Mouse (Mus musculus): Measurements from ENCODE around the gene Spink2. TPM values are rescaled to one million over a fixed set of nuclear protein-coding genes. Genes with fewer than 3 reads are reported as not detected.

Gene Spink2
- polyA plus RNA-seq, 1 experiment: not detected

GRCm38 (mm10) chr5:77181508-77181907, 29.8 kb downstream of the Spink2 start:
- Histone ChIP-seq H3K36me3 (ENCODE audit: control insufficient read depth, insufficient read depth, low read length) (no peaks in the 10 kb centered on the region), H3K4me3 (ENCODE audit: low read depth, low read length) (no peak overlapping the region), H3K27ac (ENCODE audit: insufficient read depth, low read depth, low read length) (no peak overlapping the region), H3K4me1 (ENCODE audit: control insufficient read depth, insufficient read depth, insufficient read length, low read length) (no peaks in the 10 kb centered on the region), H3K27me3 (ENCODE audit: control insufficient read depth, insufficient read depth, low read length) (no peaks in the 10 kb centered on the region)
- TF ChIP-seq CTCF (IDR thresholded peaks at IDR 0.05; ENCODE audit: extremely low read depth, insufficient read length, insufficient replicate concordance, low read depth, low read length): no peak
- no peak for TF ChIP-seq POLR2A (IDR thresholded peaks at IDR 0.05; ENCODE audit: low read depth, low read length)
- 73% methylated on average over 7 of the region's 7 CpGs for WGBS

DNA sequence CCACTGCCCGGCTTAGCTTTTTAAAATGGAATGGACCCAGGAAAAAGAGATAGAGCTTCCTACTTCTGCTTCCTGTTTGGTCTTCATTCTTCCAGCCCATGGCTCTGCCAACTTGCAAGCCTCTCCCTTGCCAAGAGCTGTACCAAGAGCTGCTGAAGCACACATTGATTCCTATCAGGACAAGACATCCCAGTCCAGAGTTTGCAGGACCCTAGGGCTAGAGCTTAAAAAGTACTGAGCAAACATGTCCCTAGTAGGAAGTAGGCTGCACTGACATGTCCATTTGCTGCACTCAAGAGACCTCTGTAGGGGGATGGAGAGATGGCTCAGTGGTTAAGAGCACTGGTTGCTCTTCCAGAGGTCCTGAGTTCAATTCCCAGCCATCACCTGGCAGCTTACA, 32.3 kb downstream of the Spink2 start:
- Histone ChIP-seq H3K36me3 (ENCODE audit: control insufficient read depth, insufficient read depth, low read length) (no peaks in the 10 kb centered on the region), H3K4me3 (ENCODE audit: low read depth, low read length) (no peak overlapping the region), H3K27me3 (ENCODE audit: control insufficient read depth, insufficient read depth, low read length) (no peaks in the 10 kb centered on the region), H3K27ac (ENCODE audit: insufficient read depth, low read depth, low read length) (no peak overlapping the region), H3K4me1 (ENCODE audit: control insufficient read depth, insufficient read depth, insufficient read length, low read length) (no peaks in the 10 kb centered on the region)
- TF ChIP-seq POLR2A (IDR thresholded peaks at IDR 0.05; ENCODE audit: low read depth, low read length) (no peak), CTCF (IDR thresholded peaks at IDR 0.05; ENCODE audit: extremely low read depth, insufficient read length, insufficient replicate concordance, low read depth, low read length) (no peak)
- WGBS: 86% methylated on average over 1 of the region's 1 CpGs

- Histone ChIP-seq H3K27ac (ENCODE audit: insufficient read depth, low read depth, low read length) (no peak overlapping the region), H3K4me3 (ENCODE audit: low read depth, low read length) (no peak overlapping the region), H3K27me3 (ENCODE audit: control insufficient read depth, insufficient read depth, low read length) (no peaks in the 10 kb centered on the region), H3K4me1 (ENCODE audit: control insufficient read depth, insufficient read depth, insufficient read length, low read length) (no peaks in the 10 kb centered on the region), H3K36me3 (ENCODE audit: control insufficient read depth, insufficient read depth, low read length) (no peaks in the 10 kb centered on the region)
- no peak for TF ChIP-seq POLR2A (IDR thresholded peaks at IDR 0.05; ENCODE audit: low read depth, low read length)
- TF ChIP-seq CTCF (IDR thresholded peaks at IDR 0.05; ENCODE audit: extremely low read depth, insufficient read length, insufficient replicate concordance, low read depth, low read length): no peak
- WGBS: 52% methylated on average over 9 of the region's 9 CpGs
Observed at GRCm38 (mm10) chr5:77178008-77178407, 33.3 kb downstream of the Spink2 start.

DNA sequence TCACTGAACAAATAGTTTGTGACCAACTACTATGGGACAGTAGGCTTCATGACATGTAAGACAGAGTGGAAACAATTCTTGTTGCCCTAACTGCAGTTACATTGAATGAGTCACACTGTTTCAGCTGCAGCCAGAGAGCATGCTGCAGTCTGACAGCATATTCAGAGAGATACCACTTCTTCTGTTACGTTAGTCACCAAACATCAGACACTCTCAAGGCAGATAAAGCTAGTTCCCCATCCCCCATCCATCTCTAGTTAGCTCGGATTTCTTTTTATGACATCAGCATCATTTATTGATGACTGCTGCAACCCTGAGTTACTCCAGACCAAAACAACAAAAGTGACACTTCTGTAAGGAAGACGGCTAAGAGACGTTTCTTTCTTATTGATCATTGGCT, 36.5 kb downstream of the Spink2 start:
- 59% methylated on average over 4 of the region's 4 CpGs for WGBS
- H3K36me3 ChIP-seq (ENCODE audit: control insufficient read depth, insufficient read depth, low read length): no peaks in the 10 kb centered on the region
- H3K27ac ChIP-seq (ENCODE audit: insufficient read depth, low read depth, low read length): no peak overlapping the region
- H3K4me3 ChIP-seq (ENCODE audit: low read depth, low read length): no peak overlapping the region
- H3K27me3 ChIP-seq (ENCODE audit: control insufficient read depth, insufficient read depth, low read length): no peaks in the 10 kb centered on the region
- H3K4me1 ChIP-seq (ENCODE audit: control insufficient read depth, insufficient read depth, insufficient read length, low read length): no peaks in the 10 kb centered on the region
- no peak for TF ChIP-seq POLR2A (IDR thresholded peaks at IDR 0.05; ENCODE audit: low read depth, low read length)
- no peak for TF ChIP-seq CTCF (IDR thresholded peaks at IDR 0.05; ENCODE audit: extremely low read depth, insufficient read length, insufficient replicate concordance, low read depth, low read length)

DNA sequence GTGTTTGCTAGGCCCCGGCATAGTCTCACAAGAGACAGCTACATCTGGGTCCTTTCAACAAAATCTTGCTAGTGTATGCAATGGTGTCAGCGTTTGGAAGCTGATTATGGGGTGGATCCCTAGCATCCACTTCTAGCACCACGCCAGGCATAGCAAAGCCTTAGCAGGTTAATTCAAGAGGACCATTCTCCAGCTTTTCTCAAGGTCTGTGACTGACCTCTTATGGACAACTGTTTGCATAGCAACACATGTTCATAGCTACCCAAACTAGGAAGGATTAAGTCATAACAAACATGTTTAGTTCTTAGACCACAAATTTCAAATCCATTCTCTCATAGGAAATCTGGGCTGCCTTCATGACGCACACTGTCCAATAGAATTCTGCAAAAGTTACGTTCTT, 40.7 kb downstream of the Spink2 start:
- H3K4me3 ChIP-seq (ENCODE audit: low read depth, low read length): no peak overlapping the region
- H3K4me1 ChIP-seq (ENCODE audit: control insufficient read depth, insufficient read depth, insufficient read length, low read length): peaks cover 1% of the 10 kb centered on the region; the same call in 1 of the 2 replicates
- no peaks in the 10 kb centered on the region for H3K36me3 ChIP-seq (ENCODE audit: control insufficient read depth, insufficient read depth, low read length)
- H3K27me3 ChIP-seq (ENCODE audit: control insufficient read depth, insufficient read depth, low read length): no peaks in the 10 kb centered on the region; the same call in 1 of the 2 replicates
- WGBS: 50% methylated on average over 5 of the region's 5 CpGs
- TF ChIP-seq CTCF (IDR thresholded peaks at IDR 0.05; ENCODE audit: extremely low read depth, insufficient read length, insufficient replicate concordance, low read depth, low read length) (no peak), POLR2A (IDR thresholded peaks at IDR 0.05; ENCODE audit: low read depth, low read length) (no peak)
- no peak overlapping the region for H3K27ac ChIP-seq (ENCODE audit: insufficient read depth, low read depth, low read length)

DNA sequence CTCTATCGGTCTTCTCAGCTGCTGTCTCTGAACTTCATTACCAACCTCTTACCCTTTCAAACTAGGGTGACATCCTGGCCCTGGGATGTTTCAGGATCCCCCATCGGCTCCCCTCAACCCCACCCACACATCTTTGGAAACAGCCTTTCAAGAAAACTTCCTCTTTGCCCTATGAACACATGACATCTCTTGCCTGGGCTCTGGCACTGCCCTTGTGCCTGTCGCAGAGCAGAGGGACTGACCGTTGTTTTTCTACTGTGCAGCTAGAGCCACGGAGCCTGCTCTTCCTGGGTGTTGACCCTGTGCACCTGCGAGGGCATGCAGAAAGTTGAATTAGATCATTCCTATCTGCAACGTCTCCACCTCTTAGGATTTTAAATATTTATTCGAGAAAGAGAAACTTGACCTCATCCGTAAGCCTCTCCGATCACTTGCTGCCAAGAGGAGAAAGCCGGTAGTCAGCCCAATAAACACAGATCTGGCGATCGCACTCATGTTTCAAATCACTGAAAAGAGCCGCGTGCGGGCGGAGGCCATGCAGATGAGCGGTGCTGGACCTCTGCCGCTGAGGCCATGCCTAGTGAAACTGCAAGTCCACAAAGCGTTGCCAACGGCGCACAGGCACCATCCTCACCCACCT, 43.8 kb downstream of the Spink2 start:
- H3K4me3 ChIP-seq (ENCODE audit: low read depth, low read length): no peak overlapping the region
- WGBS: 75% methylated on average over 22 of the region's 22 CpGs
- no peaks in the 10 kb centered on the region; the same call in 1 of the 2 replicates for H3K27me3 ChIP-seq (ENCODE audit: control insufficient read depth, insufficient read depth, low read length)
- TF ChIP-seq POLR2A (IDR thresholded peaks at IDR 0.05; ENCODE audit: low read depth, low read length) (no peak), CTCF (IDR thresholded peaks at IDR 0.05; ENCODE audit: extremely low read depth, insufficient read length, insufficient replicate concordance, low read depth, low read length) (no peak)
- no peak overlapping the region for H3K27ac ChIP-seq (ENCODE audit: insufficient read depth, low read depth, low read length)
- peaks cover 3% of the 10 kb centered on the region; the same call in 1 of the 2 replicates for H3K4me1 ChIP-seq (ENCODE audit: control insufficient read depth, insufficient read depth, insufficient read length, low read length)
- H3K36me3 ChIP-seq (ENCODE audit: control insufficient read depth, insufficient read depth, low read length): no peaks in the 10 kb centered on the region

DNA sequence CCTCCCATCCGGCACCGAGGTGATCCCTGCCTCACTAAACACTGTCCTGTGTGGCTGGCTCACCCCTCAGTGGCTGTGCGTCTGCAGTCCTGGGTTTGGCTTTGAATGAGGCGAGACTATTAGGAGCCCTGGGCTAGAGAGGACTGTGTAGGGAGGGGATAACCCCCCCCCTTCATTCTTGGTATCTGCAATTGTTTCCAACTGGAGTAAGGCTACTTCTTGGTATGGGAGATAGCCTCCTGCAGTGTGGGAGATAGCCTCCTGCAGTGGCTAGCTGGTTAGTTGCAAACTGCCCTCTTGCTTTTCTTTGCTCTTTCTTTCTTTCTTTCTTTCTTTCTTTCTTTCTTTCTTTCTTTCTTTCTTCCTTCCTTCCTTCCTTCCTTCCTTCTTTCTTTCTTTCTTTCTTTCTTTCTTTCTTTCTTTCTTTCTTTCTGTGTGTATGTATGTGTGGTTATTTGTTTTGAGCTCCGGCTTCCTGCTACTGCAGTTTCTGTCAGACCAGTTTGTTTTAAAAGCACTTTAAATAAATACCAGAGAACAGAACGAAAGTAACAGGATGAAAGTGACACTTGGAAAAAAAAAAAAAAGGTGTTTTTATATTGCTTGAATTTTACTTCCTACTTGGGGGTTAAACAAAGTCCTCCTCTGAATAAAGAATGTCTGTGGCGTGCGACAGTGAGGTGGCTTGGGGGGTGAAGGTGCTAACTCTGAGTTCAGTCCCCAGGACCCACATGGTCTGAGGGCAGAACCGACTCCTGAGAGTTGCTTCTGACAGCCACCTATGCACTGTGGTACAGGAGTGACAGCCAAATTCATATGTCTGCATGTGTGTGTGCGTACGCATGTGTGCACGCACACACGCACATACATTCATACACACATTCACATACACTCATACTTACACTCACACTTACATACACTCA, 45.3 kb downstream of the Spink2 start:
- TF ChIP-seq CTCF (IDR thresholded peaks at IDR 0.05; ENCODE audit: extremely low read depth, insufficient read length, insufficient replicate concordance, low read depth, low read length) (no peak), POLR2A (IDR thresholded peaks at IDR 0.05; ENCODE audit: low read depth, low read length) (no peak)
- WGBS: 59% methylated on average over 13 of the region's 13 CpGs

More for the DNA sequence above, 45.3 kb downstream of the Spink2 start:
- Histone ChIP-seq H3K27ac (ENCODE audit: insufficient read depth, low read depth, low read length) (no peak overlapping the region), H3K4me3 (ENCODE audit: low read depth, low read length) (no peak overlapping the region), H3K36me3 (ENCODE audit: control insufficient read depth, insufficient read depth, low read length) (no peaks in the 10 kb centered on the region), H3K4me1 (ENCODE audit: control insufficient read depth, insufficient read depth, insufficient read length, low read length) (peaks cover 3% of the 10 kb centered on the region; the same call in 1 of the 2 replicates), H3K27me3 (ENCODE audit: control insufficient read depth, insufficient read depth, low read length) (no peaks in the 10 kb centered on the region; the same call in 1 of the 2 replicates)
